Mouse (Mus musculus) liver, embryonic 14.5 days (tissue): Measurements from ENCODE around the gene Xdh. TPM values are rescaled to one million over a fixed set of nuclear protein-coding genes. Genes with fewer than 3 reads are reported as not detected.

Experiments
- ATAC-seq: fragments of 200-750 bp; cut with Nextera tagmentation; 2 replicates; pipeline ENCODE4 v1.8.0; 2017; ENCODE audit warnings: moderate number of reproducible peaks, mild to moderate bottlenecking, moderate library complexity; ENCODE audit not compliant: insufficient read depth
- DNase-seq, 3 experiments: peaks; one replicate each; pipeline ENCODE4 v3.0.0-alpha.2; 2012 to 2013; ENCODE audit warnings: low read depth in 3 of 3, low spot score in 3 of 3
- H3K27ac ChIP-seq: fragments of 300-500 bp; sonication (generic); 2 replicates; pipeline ENCODE4 v1.5.1; 2014; ENCODE audit warnings: moderate library complexity, mild to moderate bottlenecking, control low read depth, inconsistent platforms
- H3K27me3 ChIP-seq: fragments of 300-500 bp; sonication (generic); 2 replicates; pipeline ENCODE4 v1.6.1; 2014; ENCODE audit warnings: mild to moderate bottlenecking, low read length, moderate library complexity; ENCODE audit not compliant: control insufficient read depth, insufficient read depth
- H3K36me3 ChIP-seq: fragments of 300-500 bp; sonication (generic); replicated peaks from 2 replicates; pipeline ENCODE4 v1.6.1; 2014; ENCODE audit warnings: low read depth; ENCODE audit not compliant: control insufficient read depth, insufficient read depth
- H3K4me1 ChIP-seq, 2 experiments: fragments of 200-500 bp in 1 of 2; fragments of 300-500 bp in 1 of 2; sonication (generic) in 1 of 2; replicated peaks; 2 replicates each; pipeline ENCODE4 v1.6.1; 2012 to 2014; ENCODE audit warnings: antibody characterized with exemption in 1 of 2, inconsistent platforms in 1 of 2, low read length in 1 of 2; ENCODE audit not compliant: control insufficient read depth in 2 of 2, insufficient read depth in 2 of 2
- H3K4me2 ChIP-seq: fragments of 300-500 bp; sonication (generic); 2 replicates; pipeline ENCODE4 v1.6.1; 2014; ENCODE audit warnings: low read depth, mild to moderate bottlenecking, control low read depth, moderate library complexity
- H3K4me3 ChIP-seq, 2 experiments: fragments of 200-500 bp in 1 of 2; fragments of 300-500 bp in 1 of 2; sonication (generic) in 1 of 2; 2 replicates each; pipeline ENCODE4 v1.5.1; 2012 to 2014; ENCODE audit warnings: low read depth in 2 of 2, low read length in 2 of 2, mild to moderate bottlenecking in 2 of 2, control low read depth in 1 of 2, inconsistent platforms in 1 of 2, moderate library complexity in 1 of 2; ENCODE audit not compliant: insufficient read depth in 1 of 2
- H3K9ac ChIP-seq: fragments of 300-500 bp; sonication (generic); replicated peaks from 2 replicates; pipeline ENCODE4 v1.6.1; 2014; ENCODE audit warnings: mild to moderate bottlenecking, control low read depth, moderate library complexity
- H3K9me3 ChIP-seq: fragments of 300-500 bp; sonication (generic); 2 replicates; pipeline ENCODE4 v1.6.1; 2016; ENCODE audit warnings: low read length, mixed read lengths; ENCODE audit not compliant: control insufficient read depth
- CTCF ChIP-seq: IDR thresholded peaks from 2 replicates; pipeline ENCODE4 v1.5.1; 2016; ENCODE audit warnings: antibody characterized with exemption, low read depth, control low read depth
- EP300 ChIP-seq: IDR thresholded peaks from 2 replicates; pipeline ENCODE4 v1.6.1; 2016; ENCODE audit warnings: antibody characterized with exemption, low read depth
- WGBS: fragments of 180-500 bp; shearing (Covaris S2); extraction: QIAGEN DNeasy Blood & Tissue Kit; methylation state at CpG from one replicate; pipeline ENCODE4 v1.1.7; 2014; ENCODE audit not compliant: insufficient replicate concordance; 5-methylcytosine and 5-hydroxymethylcytosine counted together
- polyA plus RNA-seq, 2 experiments: library from polyadenylated mRNA; depleted of rRNA in 1 of 2; stranded (reverse) in 1 of 2; unstranded in 1 of 2; fragments of >200 nt; fragmentation: Nextera tagmentation in 1 of 2; extraction: Ambion mirVana in 1 of 2; gene quantifications; 2 replicates each; pipeline versions ENCODE4 v1.2.1 to v1.2.3; 2012 to 2014

Gene Xdh
- polyA plus RNA-seq, 2 experiments: 0.85 to 1.3 TPM

- WGBS: 69% methylated on average over 3 of the region's 3 CpGs
- no peak overlapping the region for H3K4me2 ChIP-seq
Observed at GRCm38 (mm10) chr17:73836601-73837000, 113.4 kb downstream of the Xdh start.

More at GRCm38 (mm10) chr17:73836601-73837000, 113.4 kb downstream of the Xdh start:
- Histone ChIP-seq H3K4me3 (no peak overlapping the region), H3K27me3 (no peaks in the 10 kb centered on the region), H3K4me1 (0 out of 4 replicates have a peak, but pooled peaks cover 0 to 4% of the 10 kb centered on the region in 2 experiments), H3K27ac (no peak overlapping the region), H3K36me3 (no peaks in the 10 kb centered on the region), H3K9me3 (no peaks in the 10 kb centered on the region), H3K9ac (no peak overlapping the region)
- no peak for DNase-seq
- ATAC-seq: no peak
- TF ChIP-seq CTCF (no peak), EP300 (no peak)

Other genes with a start within 250 kb of the Xdh start
- gene Galnt14, start 239.7 kb downstream of the Xdh start, polyA plus RNA-seq (2012; rRNA removed): 0.03 and 0.09 TPM in 2 replicates
- 0.08 TPM in 1 of 2 replicates, not detected in the other for gene Galnt14, start 239.7 kb downstream of the Xdh start, polyA plus RNA-seq (2014; fragmentation: Nextera tagmentation; extraction: Ambion mirVana)
- gene Ehd3, start 146.1 kb downstream of the Xdh start, polyA plus RNA-seq (2012; rRNA removed): 13.9 and 14.0 TPM in 2 replicates
- gene Ehd3, start 146.1 kb downstream of the Xdh start, polyA plus RNA-seq (2014; fragmentation: Nextera tagmentation; extraction: Ambion mirVana): 15.0 TPM in 2 replicates
- 0.02 TPM in 1 of 2 replicates, not detected in the other for gene Srd5a2, start 97.7 kb upstream of the Xdh start, polyA plus RNA-seq (2012; rRNA removed)
- gene Srd5a2, start 97.7 kb upstream of the Xdh start, polyA plus RNA-seq (2014; fragmentation: Nextera tagmentation; extraction: Ambion mirVana): not detected in 2 replicates